Comparison of ENCODE assay signal across 8 mouse cellular contexts in genomic region chr7:67758506-67758857, GRCm38 (mm10). TPM values are rescaled to one million over a fixed set of nuclear protein-coding genes. Genes with fewer than 3 reads are reported as not detected.
DNase-seq lines count a peak whose midpoint lies in the region; ATAC-seq and TF ChIP-seq lines count a peak whose summit lies in the region.

No protein-coding gene starts in this region.

- H3K9ac ChIP-seq in lung, embryonic 14.5 days: peak overlapping the region; percentile 50
- peak overlapping the region; percentile 70 for H3K9ac ChIP-seq in forebrain, embryonic 13.5 days
- H3K9ac ChIP-seq in intestine, postnatal 0 days (ENCODE audit: low read depth, low read length): peak overlapping the region; percentile 37; the same call in 1 of the 2 replicates
- H3K9ac ChIP-seq in neural tube, embryonic 15.5 days (replicated peaks): peak overlapping the region; percentile 70

- 0% methylated on average over 19 of the region's 19 CpGs for WGBS in lung, embryonic 14.5 days
- under 1% methylated on average over 19 of the region's 19 CpGs for WGBS in forebrain, embryonic 13.5 days
- 2% methylated on average over 19 of the region's 19 CpGs for WGBS in intestine, postnatal 0 days
- WGBS in neural tube, embryonic 15.5 days: 0% methylated on average over 19 of the region's 19 CpGs

- peak overlapping the region; percentile 100 for H3K4me2 ChIP-seq in lung, embryonic 14.5 days
- H3K4me2 ChIP-seq in forebrain, embryonic 13.5 days: peak overlapping the region; percentile 99
- H3K4me2 ChIP-seq in intestine, postnatal 0 days (replicated peaks; ENCODE audit: low read depth): peak overlapping the region; percentile 95
- peak overlapping the region; percentile 99 for H3K4me2 ChIP-seq in neural tube, embryonic 15.5 days

- H3K4me3 ChIP-seq in lung, embryonic 14.5 days (ENCODE audit: low read depth, low read length): peak overlapping the region; percentile 56
- H3K4me3 ChIP-seq in forebrain, embryonic 13.5 days: peak overlapping the region; percentile 60
- peak overlapping the region; percentile 55 for H3K4me3 ChIP-seq in intestine, postnatal 0 days (ENCODE audit: low read depth, low read length)
- H3K4me3 ChIP-seq in neural tube, embryonic 15.5 days (replicated peaks): peak overlapping the region; percentile 70

- H3K9me3 ChIP-seq in lung, embryonic 14.5 days (ENCODE audit: low read depth, low read length): no peaks in the 10 kb centered on the region
- H3K9me3 ChIP-seq in forebrain, embryonic 13.5 days (replicated peaks): no peaks in the 10 kb centered on the region
- H3K9me3 ChIP-seq in intestine, postnatal 0 days (ENCODE audit: control insufficient read depth): no peaks in the 10 kb centered on the region
- no peaks in the 10 kb centered on the region for H3K9me3 ChIP-seq in neural tube, embryonic 15.5 days (replicated peaks)

- no peak overlapping the region for H3K27ac ChIP-seq in lung, embryonic 14.5 days (ENCODE audit: low read depth)
- H3K27ac ChIP-seq in forebrain, embryonic 13.5 days: peak overlapping the region; percentile 59
- H3K27ac ChIP-seq in intestine, postnatal 0 days (ENCODE audit: low read depth, low read length): peak overlapping the region; percentile 35; the same call in 1 of the 2 replicates
- H3K27ac ChIP-seq in neural tube, embryonic 15.5 days (replicated peaks): peak overlapping the region; percentile 85

- no peaks in the 10 kb centered on the region for H3K4me1 ChIP-seq in lung, embryonic 14.5 days (ENCODE audit: insufficient read depth)
- peaks cover 13% of the 10 kb centered on the region for H3K4me1 ChIP-seq in forebrain, embryonic 13.5 days
- H3K4me1 ChIP-seq in intestine, postnatal 0 days (replicated peaks; ENCODE audit: control insufficient read depth, insufficient read depth, low read length): peaks cover 3% of the 10 kb centered on the region
- peaks cover 18% of the 10 kb centered on the region for H3K4me1 ChIP-seq in neural tube, embryonic 15.5 days

- no peak for DNase-seq in lung, embryonic 14.5 days
- no peak for DNase-seq in lung, postnatal 14 days
- no peak for DNase-seq in Muller cell, postnatal 12 days (ENCODE audit: inconsistent ontology term)
- DNase-seq in cerebellum, adult 9-11 months: no peak
- no peak for DNase-seq in right cerebral cortex, postnatal 14 days

- ATAC-seq in lung, embryonic 14.5 days (ENCODE audit: insufficient read depth): no peak
- no peak for ATAC-seq in forebrain, embryonic 13.5 days
- ATAC-seq in intestine, postnatal 0 days: no peak
- peak; percentile 0; the same call in 1 of the 2 replicates for ATAC-seq in neural tube, embryonic 15.5 days (ENCODE audit: low FRiP score)

- TF ChIP-seq CTCF in lung, embryonic 14.5 days (IDR thresholded peaks at IDR 0.05; ENCODE audit: low read depth): no peak
- no peak for TF ChIP-seq CTCF in intestine, postnatal 0 days (IDR thresholded peaks at IDR 0.05; ENCODE audit: low read depth)

- H3K27me3 ChIP-seq in lung, embryonic 14.5 days (ENCODE audit: insufficient read depth, low read length): peaks cover 7% of the 10 kb centered on the region
- H3K27me3 ChIP-seq in forebrain, embryonic 13.5 days: peaks cover 23% of the 10 kb centered on the region
- peaks cover 11% of the 10 kb centered on the region for H3K27me3 ChIP-seq in intestine, postnatal 0 days (replicated peaks; ENCODE audit: control insufficient read depth, insufficient read depth, low read length)
- peaks cover 12% of the 10 kb centered on the region for H3K27me3 ChIP-seq in neural tube, embryonic 15.5 days (replicated peaks)

- no peaks in the 10 kb centered on the region for H3K36me3 ChIP-seq in lung, embryonic 14.5 days (ENCODE audit: insufficient read depth)
- no peaks in the 10 kb centered on the region for H3K36me3 ChIP-seq in forebrain, embryonic 13.5 days (ENCODE audit: poor library complexity, severe bottlenecking)
- H3K36me3 ChIP-seq in intestine, postnatal 0 days (ENCODE audit: control insufficient read depth, insufficient read depth): no peaks in the 10 kb centered on the region
- H3K36me3 ChIP-seq in neural tube, embryonic 15.5 days: no peaks in the 10 kb centered on the region

RNA-seq across cellular contexts. Expression of gene Synm, which starts 1.1 kb away (rescaled TPM):
- polyA plus RNA-seq in lung, embryonic 14.5 days (2014; fragmentation: Nextera tagmentation; extraction: Ambion mirVana): 4.8 and 5.6 TPM in 2 replicates
- polyA plus RNA-seq in forebrain, embryonic 13.5 days (2015; fragmentation: Nextera tagmentation; extraction: Ambion mirVana): 1.8 and 1.9 TPM in 2 replicates
- polyA plus RNA-seq in intestine, postnatal 0 days (2015; fragmentation: Nextera tagmentation; extraction: Ambion mirVana): 12.6 and 14.8 TPM in 2 replicates
- 10.0 and 10.5 TPM in 2 replicates for polyA plus RNA-seq in neural tube, embryonic 15.5 days (2015; fragmentation: Nextera tagmentation; extraction: Ambion mirVana)
